Mouse (Mus musculus) adrenal gland, adult 18-20 months (tissue): Measurements from ENCODE around the gene Oas1d. TPM values are rescaled to one million over a fixed set of nuclear protein-coding genes. Genes with fewer than 3 reads are reported as not detected.
"Not testable (repeated sequence)": the region's sequence is repeated elsewhere in the genome, so short reads cannot be mapped to it uniquely, and the experiment has no call there.

ENCODE experiments used
- DNase-seq, 2 experiments: peaks; one replicate each; pipeline ENCODE4 v3.0.0; 2021 to 2022; ENCODE audit warnings: low spot score in 2 of 2
- long read RNA-seq, 2 experiments: library from polyadenylated mRNA; stranded (forward); transcript quantifications; one replicate each; pipeline ENCODE4 v2.0.0; 2021
- total RNA-seq, 2 experiments: library from RNA; stranded (reverse); gene quantifications; 1 replicate in 1 of 2; 2 replicates in 1 of 2; pipeline ENCODE4 v1.2.3; 2021

Gene Oas1d
- not detected for total RNA-seq
- long read RNA-seq, experiment 1: 0 reads
- long read RNA-seq, experiment 2: 0 reads

GRCm38 (mm10) chr5:120914204-120914603 is at the start of gene Oas1d:
Gene Oas1d, plus strand, starts transcription at chr5:120914536.
- DNase-seq: not testable (repeated sequence)

GRCm38 (mm10) chr5:120865336-120865860 is 48.9 kb upstream of the Oas1d start:
- DNase-seq: no peak

GRCm38 (mm10) chr5:120869436-120870015 is 44.8 kb upstream of the Oas1d start:
- no peak for DNase-seq

- no peak for DNase-seq
Measured at GRCm38 (mm10) chr5:120870081-120870480, 44.3 kb upstream of the Oas1d start.

- DNase-seq: no peak
Measured at GRCm38 (mm10) chr5:120870782-120871181, 43.6 kb upstream of the Oas1d start.

GRCm38 (mm10) chr5:120871469-120871868 is 42.9 kb upstream of the Oas1d start:
- DNase-seq: no peak

GRCm38 (mm10) chr5:120876839-120877238 is 37.5 kb upstream of the Oas1d start:
- not testable (repeated sequence) for DNase-seq

- DNase-seq: not testable (repeated sequence)
Measured at GRCm38 (mm10) chr5:120877407-120877806, 36.9 kb upstream of the Oas1d start.

- not testable (repeated sequence) for DNase-seq
Measured at GRCm38 (mm10) chr5:120878803-120879202, 35.5 kb upstream of the Oas1d start.

- not testable (repeated sequence) for DNase-seq
Measured at GRCm38 (mm10) chr5:120881681-120882080, 32.7 kb upstream of the Oas1d start.

- not testable (repeated sequence) for DNase-seq
Measured at GRCm38 (mm10) chr5:120887413-120887812, 26.9 kb upstream of the Oas1d start, which contains the start of gene Oas1g. Gene Oas1g, minus strand, starts transcription at chr5:120887613.

GRCm38 (mm10) chr5:120887831-120888230 is 26.5 kb upstream of the Oas1d start:
- no peak for DNase-seq

- DNase-seq: not testable (repeated sequence)
Measured at GRCm38 (mm10) chr5:120888294-120888815, 26.0 kb upstream of the Oas1d start.

GRCm38 (mm10) chr5:120890026-120890425 is 24.3 kb upstream of the Oas1d start:
- no peak for DNase-seq

- no peak for DNase-seq
Measured at GRCm38 (mm10) chr5:120890991-120891390, 23.3 kb upstream of the Oas1d start.

- not testable (repeated sequence) for DNase-seq
Measured at GRCm38 (mm10) chr5:120891566-120892242, 22.6 kb upstream of the Oas1d start.

- no peak for DNase-seq
Measured at GRCm38 (mm10) chr5:120892243-120892660, 22.1 kb upstream of the Oas1d start.

- DNase-seq: not testable (repeated sequence)
Measured at GRCm38 (mm10) chr5:120893866-120894265, 20.5 kb upstream of the Oas1d start.

- DNase-seq: not testable (repeated sequence)
Measured at GRCm38 (mm10) chr5:120894692-120895091, 19.6 kb upstream of the Oas1d start.

GRCm38 (mm10) chr5:120895231-120895900 is 19.0 kb upstream of the Oas1d start:
- DNase-seq: no peak

- no peak for DNase-seq
Measured at GRCm38 (mm10) chr5:120898307-120898706, 16.0 kb upstream of the Oas1d start.
